Mouse (Mus musculus) macrophage (primary cell): ENCODE results near the gene D230025D16Rik. TPM values are rescaled to one million over a fixed set of nuclear protein-coding genes. Genes with fewer than 3 reads are reported as not detected.

Experiments
- H3K27ac ChIP-seq: fragments of 350-480 bp; formaldehyde crosslinking; 2 replicates; pipeline ENCODE4 v1.9.0; 2021
- H3K36me3 ChIP-seq: fragments of 350-480 bp; formaldehyde crosslinking; 2 replicates; pipeline ENCODE4 v1.9.0; 2021; ENCODE audit errors: inconsistent target
- H3K4me3 ChIP-seq: fragments of 350-480 bp; formaldehyde crosslinking; 2 replicates; pipeline ENCODE4 v1.9.0; 2021; ENCODE audit errors: inconsistent target
- H3K79me2 ChIP-seq: fragments of 350-480 bp; formaldehyde crosslinking; 2 replicates; pipeline ENCODE4 v1.9.0; 2021; ENCODE audit errors: inconsistent target
- WGBS: methylation state at CpG from one replicate; pipeline ENCODE4 v1.1.7; 2026; ENCODE audit warnings: inconsistent platforms; ENCODE audit not compliant: missing documents; 5-methylcytosine and 5-hydroxymethylcytosine counted together
- polyA plus RNA-seq: library from polyadenylated mRNA; stranded (reverse); fragments of 250-400 nt; gene quantifications from 3 replicates; pipeline ENCODE4 v1.2.4, GENCODE M21; 2018; ENCODE audit warnings: inconsistent platforms

The D230025D16Rik gene
- polyA plus RNA-seq, 1 experiment from 2014 or later, result 16.3 TPM

GRCm38 (mm10) chr8:105269461-105269947, 44.6 kb downstream of the D230025D16Rik start, which contains the start of gene Hsf4:
Gene Hsf4, plus strand, starts transcription at chr8:105269801.
- Histone ChIP-seq H3K79me2 (no peaks in the 10 kb centered on the region), H3K4me3 (peak within 1 kb of the TSS; percentile 18), H3K36me3 (peaks cover 10% of the 10 kb centered on the region; the same call in 1 of the 2 replicates), H3K27ac (no peak within 1 kb of the TSS)
- WGBS, result 3% methylated on average over 39 of the region's 42 CpGs

- WGBS, result 26% methylated on average over 38 of the region's 39 CpGs
Observed at GRCm38 (mm10) chr8:105270101-105270915, 45.4 kb downstream of the D230025D16Rik start.

GRCm38 (mm10) chr8:105270916-105271186, 45.9 kb downstream of the D230025D16Rik start:
- 42% methylated on average over 11 of the region's 11 CpGs for WGBS
- Histone ChIP-seq H3K27ac (no peak overlapping the region), H3K79me2 (no peaks in the 10 kb centered on the region), H3K36me3 (peaks cover 10% of the 10 kb centered on the region; the same call in 1 of the 2 replicates), H3K4me3 (no peak overlapping the region)

More at GRCm38 (mm10) chr8:105270101-105270915, 45.4 kb downstream of the D230025D16Rik start:
- Histone ChIP-seq H3K36me3 (peaks cover 10% of the 10 kb centered on the region; the same call in 1 of the 2 replicates), H3K27ac (no peak overlapping the region), H3K79me2 (no peaks in the 10 kb centered on the region), H3K4me3 (peak overlapping the region; percentile 18)

GRCm38 (mm10) chr8:105275387-105275786, 50.4 kb downstream of the D230025D16Rik start:
- Histone ChIP-seq H3K4me3 (no peak overlapping the region), H3K79me2 (no peaks in the 10 kb centered on the region)
- 24% methylated on average over 10 of the region's 11 CpGs for WGBS

GRCm38 (mm10) chr8:105275840-105276239, 50.9 kb downstream of the D230025D16Rik start, which contains the start of gene Nol3:
Gene Nol3, plus strand, starts transcription at chr8:105276140.
- WGBS, result 11% methylated on average over 10 of the region's 10 CpGs
- Histone ChIP-seq H3K79me2 (no peaks in the 10 kb centered on the region), H3K27ac (no peak within 1 kb of the TSS), H3K36me3 (no peaks in the 10 kb centered on the region), H3K4me3 (no peak within 1 kb of the TSS)

More at GRCm38 (mm10) chr8:105275387-105275786, 50.4 kb downstream of the D230025D16Rik start:
- no peaks in the 10 kb centered on the region for H3K36me3 ChIP-seq
- H3K27ac ChIP-seq, result no peak overlapping the region

- 10% methylated on average over 30 of the region's 30 CpGs for WGBS
- Histone ChIP-seq H3K27ac (no peak overlapping the region), H3K79me2 (no peaks in the 10 kb centered on the region), H3K4me3 (no peak overlapping the region), H3K36me3 (no peaks in the 10 kb centered on the region)
Observed at GRCm38 (mm10) chr8:105276292-105277120, 51.6 kb downstream of the D230025D16Rik start.

- no peaks in the 10 kb centered on the region for H3K36me3 ChIP-seq
- WGBS, result 4% methylated on average over 26 of the region's 28 CpGs
- H3K79me2 ChIP-seq, result no peaks in the 10 kb centered on the region
- no peak overlapping the region for H3K27ac ChIP-seq
- H3K4me3 ChIP-seq, result no peak overlapping the region
Observed at GRCm38 (mm10) chr8:105278911-105279334, 54.0 kb downstream of the D230025D16Rik start.

GRCm38 (mm10) chr8:105280567-105280966, 55.6 kb downstream of the D230025D16Rik start:
- 71% methylated on average over 3 of the region's 3 CpGs for WGBS
- H3K27ac ChIP-seq, result no peak overlapping the region
- no peaks in the 10 kb centered on the region for H3K36me3 ChIP-seq
- no peaks in the 10 kb centered on the region for H3K79me2 ChIP-seq
- no peak overlapping the region for H3K4me3 ChIP-seq

GRCm38 (mm10) chr8:105281821-105282220, 56.9 kb downstream of the D230025D16Rik start:
- Histone ChIP-seq H3K36me3 (no peaks in the 10 kb centered on the region), H3K79me2 (no peaks in the 10 kb centered on the region), H3K27ac (no peak overlapping the region), H3K4me3 (no peak overlapping the region)
- 96% methylated on average over 12 of the region's 12 CpGs for WGBS

GRCm38 (mm10) chr8:105282239-105282638, 57.3 kb downstream of the D230025D16Rik start:
- Histone ChIP-seq H3K4me3 (no peak overlapping the region), H3K36me3 (no peaks in the 10 kb centered on the region), H3K27ac (no peak overlapping the region), H3K79me2 (no peaks in the 10 kb centered on the region)
- WGBS, result 89% methylated on average over 4 of the region's 4 CpGs

GRCm38 (mm10) chr8:105283074-105283473, 58.1 kb downstream of the D230025D16Rik start:
- 64% methylated on average over 23 of the region's 23 CpGs for WGBS
- Histone ChIP-seq H3K27ac (no peak overlapping the region), H3K4me3 (no peak overlapping the region), H3K36me3 (no peaks in the 10 kb centered on the region), H3K79me2 (no peaks in the 10 kb centered on the region)

- Histone ChIP-seq H3K79me2 (no peaks in the 10 kb centered on the region), H3K4me3 (no peak overlapping the region), H3K27ac (no peak overlapping the region), H3K36me3 (no peaks in the 10 kb centered on the region)
- 91% methylated on average over 12 of the region's 12 CpGs for WGBS
Observed at GRCm38 (mm10) chr8:105285514-105285913, 60.6 kb downstream of the D230025D16Rik start.

- H3K36me3 ChIP-seq, result no peaks in the 10 kb centered on the region
- H3K79me2 ChIP-seq, result no peaks in the 10 kb centered on the region
- H3K27ac ChIP-seq, result no peak overlapping the region
- H3K4me3 ChIP-seq, result no peak overlapping the region
- 86% methylated on average over 4 of the region's 4 CpGs for WGBS
Observed at GRCm38 (mm10) chr8:105286907-105287306, 62.0 kb downstream of the D230025D16Rik start.

- H3K36me3 ChIP-seq, result no peaks in the 10 kb centered on the region
- 88% methylated on average over 5 of the region's 5 CpGs for WGBS
- H3K27ac ChIP-seq, result no peak overlapping the region
- no peaks in the 10 kb centered on the region for H3K79me2 ChIP-seq
- H3K4me3 ChIP-seq, result no peak overlapping the region
Observed at GRCm38 (mm10) chr8:105288231-105288630, 63.3 kb downstream of the D230025D16Rik start.
